Mouse (Mus musculus): ENCODE results near the gene Tfpi. TPM values are rescaled to one million over a fixed set of nuclear protein-coding genes. Genes with fewer than 3 reads are reported as not detected.

Gene Tfpi
- polyA plus RNA-seq, 1 experiment = 4.6 TPM

- Histone ChIP-seq H3K4me1 (ENCODE audit: control insufficient read depth, insufficient read depth, low read length) (no peaks in the 10 kb centered on the region), H3K4me3 (ENCODE audit: insufficient read depth, low read length) (no peak overlapping the region), H3K27ac (ENCODE audit: insufficient read depth, low read length) (no peak overlapping the region)
- no peak for TF ChIP-seq POLR2A (IDR thresholded peaks at IDR 0.05; ENCODE audit: extremely low read depth, insufficient read depth, low read length)
- no peak for TF ChIP-seq CTCF (IDR thresholded peaks at IDR 0.05; ENCODE audit: extremely low read depth, insufficient read depth, low read length)
These were observed 1.2 kb upstream of the Tfpi start for GRCm38 (mm10) chr2:84477759-84478158.

GRCm38 (mm10) chr2:84476131-84476530 is 444 bp downstream of the Tfpi start:
- H3K4me1 ChIP-seq (ENCODE audit: control insufficient read depth, insufficient read depth, low read length) = no peaks in the 10 kb centered on the region
- H3K27ac ChIP-seq (ENCODE audit: insufficient read depth, low read length) = no peak overlapping the region
- TF ChIP-seq CTCF (IDR thresholded peaks at IDR 0.05; ENCODE audit: extremely low read depth, insufficient read depth, low read length) = no peak
- no peak for TF ChIP-seq POLR2A (IDR thresholded peaks at IDR 0.05; ENCODE audit: extremely low read depth, insufficient read depth, low read length)
- H3K4me3 ChIP-seq (ENCODE audit: insufficient read depth, low read length) = no peak overlapping the region

GRCm38 (mm10) chr2:84475601-84476000 is 974 bp downstream of the Tfpi start:
- H3K4me3 ChIP-seq (ENCODE audit: insufficient read depth, low read length) = no peak overlapping the region
- no peaks in the 10 kb centered on the region for H3K4me1 ChIP-seq (ENCODE audit: control insufficient read depth, insufficient read depth, low read length)
- TF ChIP-seq CTCF (IDR thresholded peaks at IDR 0.05; ENCODE audit: extremely low read depth, insufficient read depth, low read length) = no peak
- TF ChIP-seq POLR2A (IDR thresholded peaks at IDR 0.05; ENCODE audit: extremely low read depth, insufficient read depth, low read length) = no peak
- H3K27ac ChIP-seq (ENCODE audit: insufficient read depth, low read length) = no peak overlapping the region

GRCm38 (mm10) chr2:84474651-84475050 is 1.9 kb downstream of the Tfpi start:
- TF ChIP-seq POLR2A (IDR thresholded peaks at IDR 0.05; ENCODE audit: extremely low read depth, insufficient read depth, low read length) (no peak), CTCF (IDR thresholded peaks at IDR 0.05; ENCODE audit: extremely low read depth, insufficient read depth, low read length) (no peak)
- Histone ChIP-seq H3K4me3 (ENCODE audit: insufficient read depth, low read length) (no peak overlapping the region), H3K4me1 (ENCODE audit: control insufficient read depth, insufficient read depth, low read length) (no peaks in the 10 kb centered on the region), H3K27ac (ENCODE audit: insufficient read depth, low read length) (0 out of 2 replicates have a peak overlapping the region, but pooled peaks have one; percentile 30)

GRCm38 (mm10) chr2:84473941-84474530 is 2.5 kb downstream of the Tfpi start:
- Histone ChIP-seq H3K4me3 (ENCODE audit: insufficient read depth, low read length) (no peak overlapping the region), H3K4me1 (ENCODE audit: control insufficient read depth, insufficient read depth, low read length) (no peaks in the 10 kb centered on the region), H3K27ac (ENCODE audit: insufficient read depth, low read length) (peak overlapping the region; percentile 30; the same call in 1 of the 2 replicates)
- TF ChIP-seq POLR2A (IDR thresholded peaks at IDR 0.05; ENCODE audit: extremely low read depth, insufficient read depth, low read length) (no peak), CTCF (IDR thresholded peaks at IDR 0.05; ENCODE audit: extremely low read depth, insufficient read depth, low read length) (no peak)

GRCm38 (mm10) chr2:84467391-84467790 is 9.2 kb downstream of the Tfpi start:
- TF ChIP-seq CTCF (IDR thresholded peaks at IDR 0.05; ENCODE audit: extremely low read depth, insufficient read depth, low read length) (no peak), POLR2A (IDR thresholded peaks at IDR 0.05; ENCODE audit: extremely low read depth, insufficient read depth, low read length) (no peak)
- Histone ChIP-seq H3K4me3 (ENCODE audit: insufficient read depth, low read length) (no peak overlapping the region), H3K4me1 (ENCODE audit: control insufficient read depth, insufficient read depth, low read length) (no peaks in the 10 kb centered on the region), H3K27ac (ENCODE audit: insufficient read depth, low read length) (no peak overlapping the region)

GRCm38 (mm10) chr2:84464956-84465355 is 11.6 kb downstream of the Tfpi start:
- no peaks in the 10 kb centered on the region for H3K4me1 ChIP-seq (ENCODE audit: control insufficient read depth, insufficient read depth, low read length)
- H3K27ac ChIP-seq (ENCODE audit: insufficient read depth, low read length) = no peak overlapping the region
- TF ChIP-seq CTCF (IDR thresholded peaks at IDR 0.05; ENCODE audit: extremely low read depth, insufficient read depth, low read length) = no peak
- no peak for TF ChIP-seq POLR2A (IDR thresholded peaks at IDR 0.05; ENCODE audit: extremely low read depth, insufficient read depth, low read length)
- no peak overlapping the region for H3K4me3 ChIP-seq (ENCODE audit: insufficient read depth, low read length)

- Histone ChIP-seq H3K27ac (ENCODE audit: insufficient read depth, low read length) (no peak overlapping the region), H3K4me1 (ENCODE audit: control insufficient read depth, insufficient read depth, low read length) (no peaks in the 10 kb centered on the region), H3K4me3 (ENCODE audit: insufficient read depth, low read length) (no peak overlapping the region)
- no peak for TF ChIP-seq CTCF (IDR thresholded peaks at IDR 0.05; ENCODE audit: extremely low read depth, insufficient read depth, low read length)
These were observed 14.2 kb downstream of the Tfpi start for GRCm38 (mm10) chr2:84462411-84462810.

GRCm38 (mm10) chr2:84459651-84460177 is 16.9 kb downstream of the Tfpi start:
- Histone ChIP-seq H3K4me1 (ENCODE audit: control insufficient read depth, insufficient read depth, low read length) (peaks cover 1% of the 10 kb centered on the region; the same call in 1 of the 2 replicates), H3K4me3 (ENCODE audit: insufficient read depth, low read length) (no peak overlapping the region), H3K27ac (ENCODE audit: insufficient read depth, low read length) (no peak overlapping the region)
- TF ChIP-seq POLR2A (IDR thresholded peaks at IDR 0.05; ENCODE audit: extremely low read depth, insufficient read depth, low read length) (no peak), CTCF (IDR thresholded peaks at IDR 0.05; ENCODE audit: extremely low read depth, insufficient read depth, low read length) (no peak)

- no peak for TF ChIP-seq POLR2A (IDR thresholded peaks at IDR 0.05; ENCODE audit: extremely low read depth, insufficient read depth, low read length)
- no peak for TF ChIP-seq CTCF (IDR thresholded peaks at IDR 0.05; ENCODE audit: extremely low read depth, insufficient read depth, low read length)
- Histone ChIP-seq H3K4me1 (ENCODE audit: control insufficient read depth, insufficient read depth, low read length) (peaks cover 1% of the 10 kb centered on the region; the same call in 1 of the 2 replicates), H3K4me3 (ENCODE audit: insufficient read depth, low read length) (no peak overlapping the region), H3K27ac (ENCODE audit: insufficient read depth, low read length) (no peak overlapping the region)
These were observed 19.4 kb downstream of the Tfpi start for GRCm38 (mm10) chr2:84457221-84457620.

Data from cortical plate, adult 2 months (tissue).